Mouse (Mus musculus) gastrocnemius, postnatal 14 days (tissue): ENCODE measurements around the gene Gdf15. TPM values are rescaled to one million over a fixed set of nuclear protein-coding genes. Genes with fewer than 3 reads are reported as not detected.

Experiments
- DNase-seq: peaks from one replicate; pipeline ENCODE4 v3.0.0; 2021; ENCODE audit warnings: mixed read lengths
- intact Hi-C: fragments of 180-260 bp; cut with DNase I; formaldehyde crosslinking; loops from one replicate; pipeline ENCODE4 v1.15.1; 2025; ENCODE audit warnings: low total_unique reads
- total RNA-seq, 2 experiments: library from RNA; stranded (reverse); gene quantifications; 2 replicates each; pipeline ENCODE4 v1.2.3; 2021

Gene Gdf15
- total RNA-seq, 2 experiments from 2014 or later, result not detected

- DNase-seq, result peak; percentile 45
- intact Hi-C loops, result no loop called here
Observed at GRCm38 (mm10) chr8:70631436-70631835, 820 bp downstream of the Gdf15 start.

GRCm38 (mm10) chr8:70630532-70631381 is 1.5 kb downstream of the Gdf15 start:
- intact Hi-C loops, result no loop called here
- DNase-seq, result peak; percentile 73

- peak; percentile 85 for DNase-seq
- intact Hi-C loops, result loop anchor here (10.0 kb wide), 1 partner anchor 75 kb away; the partner anchor contains the start of gene Iqcn
Observed at GRCm38 (mm10) chr8:70629574-70630531, 2.4 kb downstream of the Gdf15 start.

- no peak for DNase-seq
- intact Hi-C loops, result loop anchor here (10.0 kb wide), 1 partner anchor 76 kb away; the partner anchor contains the start of gene Iqcn
Observed at GRCm38 (mm10) chr8:70628986-70629490, 3.2 kb downstream of the Gdf15 start.

DNA sequence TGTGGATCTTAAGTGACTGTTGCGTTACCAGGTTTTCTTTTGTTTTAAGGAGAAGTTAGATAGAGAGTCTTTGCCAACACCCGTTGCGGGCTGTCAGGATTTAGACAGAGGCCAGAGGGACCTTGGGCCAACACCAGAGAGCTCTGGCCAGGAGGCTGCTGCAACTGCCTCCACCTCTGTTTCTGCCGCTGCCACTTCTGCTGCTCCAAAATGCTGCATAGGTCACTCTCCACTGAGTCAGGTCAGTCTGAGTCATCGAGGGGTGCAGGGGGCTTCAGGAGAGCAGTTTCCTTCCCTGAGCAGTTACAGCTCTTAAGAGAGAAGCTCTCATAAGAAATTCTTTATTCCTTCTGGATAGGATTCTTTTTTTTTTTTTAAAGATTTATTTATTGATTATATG is 5.2 kb downstream of the Gdf15 start:
- intact Hi-C loops, result loop anchor here (10.0 kb wide), 1 partner anchor 78 kb away; the partner anchor contains the start of gene Iqcn
- DNase-seq, result no peak

DNA sequence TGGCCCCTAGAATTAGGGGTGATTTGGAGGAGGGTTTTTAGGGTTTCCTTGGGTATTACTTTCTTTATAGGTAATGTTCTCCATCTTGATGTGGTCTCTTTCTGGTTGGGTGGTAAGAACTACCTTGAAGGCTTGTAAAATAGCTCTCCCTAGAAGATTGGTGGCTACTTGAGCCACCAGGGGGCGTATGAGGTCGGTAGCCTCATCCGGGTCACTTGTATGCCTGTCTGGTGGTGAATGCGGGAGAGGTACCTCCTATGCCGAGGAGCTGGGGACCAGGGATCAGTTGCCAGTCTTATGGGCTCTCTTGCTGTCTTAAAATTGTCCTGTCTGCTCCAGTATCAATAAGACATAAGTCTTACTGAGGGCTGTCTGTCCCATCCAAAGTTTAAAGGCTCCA is 7.2 kb downstream of the Gdf15 start:
- DNase-seq, result peak; percentile 69
- intact Hi-C loops, result loop anchor here (10.0 kb wide), 1 partner anchor 80 kb away; the partner anchor contains the start of gene Iqcn

DNA sequence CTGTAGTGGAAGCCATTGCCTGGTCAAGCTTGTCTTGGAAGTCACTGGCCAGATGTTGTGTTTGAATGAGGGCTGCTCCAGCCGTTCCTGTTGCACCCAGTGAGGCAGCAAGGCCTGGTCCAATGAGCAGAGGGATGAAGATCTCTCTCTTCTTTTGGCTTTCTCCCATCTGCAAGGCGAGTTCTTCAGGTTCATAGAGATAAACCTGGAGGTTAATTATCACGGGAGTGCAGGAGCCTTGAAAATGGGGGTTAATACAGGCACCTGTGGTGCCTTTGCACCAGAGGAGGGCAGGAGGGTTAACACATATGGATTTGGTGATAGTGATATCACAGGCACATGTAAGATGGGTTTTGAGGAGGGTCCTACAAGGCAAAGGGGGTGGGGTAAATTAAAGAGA is 10.0 kb downstream of the Gdf15 start:
- no peak for DNase-seq
- intact Hi-C loops, result loop anchor here (10.0 kb wide), 1 partner anchor 83 kb away; the partner anchor contains the start of gene Iqcn

DNA sequence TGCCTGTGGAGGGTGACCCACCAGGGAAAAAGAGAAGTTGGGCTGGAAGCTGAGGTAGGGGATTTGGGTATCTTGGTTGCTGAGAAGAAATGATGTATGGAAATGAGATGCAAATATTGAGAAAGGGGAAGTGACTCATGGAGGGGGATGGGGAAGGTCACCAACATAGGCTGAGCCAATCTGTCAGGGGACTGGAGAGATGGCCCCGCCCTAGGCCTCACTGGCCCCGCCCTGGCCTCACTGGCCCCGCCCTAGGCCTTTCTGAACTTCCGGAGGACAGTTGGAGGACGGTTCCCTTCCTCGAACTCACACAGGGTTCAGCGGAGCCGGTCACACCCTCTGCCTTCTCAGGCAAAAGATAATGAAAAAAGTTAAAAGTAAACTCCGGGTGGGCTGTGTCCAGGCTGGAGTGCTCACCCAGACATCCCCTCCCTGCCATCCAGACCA is 13.3 kb downstream of the Gdf15 start:
- intact Hi-C loops, result loop anchor here (5.0 kb wide), 1 partner anchor 43 kb away; the partner anchor contains the start of gene Pgpep1
- peak; percentile 45 for DNase-seq

DNA sequence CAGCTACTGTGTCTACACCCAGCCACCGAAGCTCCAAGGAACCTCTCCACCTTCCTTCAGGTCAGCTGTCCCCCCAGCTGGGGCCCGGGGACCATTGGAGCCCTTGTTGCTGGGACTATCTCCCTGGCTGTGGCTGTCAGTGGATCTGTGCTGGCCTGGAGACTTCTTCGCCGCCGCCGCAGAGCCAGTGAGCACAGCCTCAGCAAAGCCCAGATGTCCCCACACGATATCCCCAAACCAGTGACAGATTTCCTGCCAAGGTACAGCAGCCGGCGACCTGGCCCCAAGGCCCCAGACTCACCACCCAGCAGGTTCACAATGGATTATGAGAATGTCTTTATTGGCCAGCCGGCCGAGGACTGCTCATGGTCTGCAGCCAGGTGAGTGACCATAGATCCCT is 14.3 kb downstream of the Gdf15 start:
- intact Hi-C loops, result loop anchor here (5.0 kb wide), 1 partner anchor 44 kb away; the partner anchor contains the start of gene Pgpep1
- DNase-seq, result no peak

GRCm38 (mm10) chr8:70616645-70617044 is 15.6 kb downstream of the Gdf15 start:
- intact Hi-C loops, result loop anchor here (5.0 kb wide), 1 partner anchor 46 kb away; the partner anchor contains the start of gene Pgpep1

GRCm38 (mm10) chr8:70615894-70616293 is 16.4 kb downstream of the Gdf15 start, which contains the start of gene Lrrc25:
TSS of gene Lrrc25 (plus strand) at chr8:70616155.
- intact Hi-C loops, result loop anchor here (5.0 kb wide), 1 partner anchor 46 kb away; the partner anchor contains the start of gene Pgpep1

More at GRCm38 (mm10) chr8:70616645-70617044, 15.6 kb downstream of the Gdf15 start:
- no peak for DNase-seq

GRCm38 (mm10) chr8:70615281-70615680 is 17.0 kb downstream of the Gdf15 start:
- no peak for DNase-seq
- intact Hi-C loops, result loop anchor here (5.0 kb wide), 1 partner anchor 47 kb away; the partner anchor contains the start of gene Pgpep1

More at GRCm38 (mm10) chr8:70615894-70616293, 16.4 kb downstream of the Gdf15 start, which contains the start of gene Lrrc25:
- no peak for DNase-seq

DNA sequence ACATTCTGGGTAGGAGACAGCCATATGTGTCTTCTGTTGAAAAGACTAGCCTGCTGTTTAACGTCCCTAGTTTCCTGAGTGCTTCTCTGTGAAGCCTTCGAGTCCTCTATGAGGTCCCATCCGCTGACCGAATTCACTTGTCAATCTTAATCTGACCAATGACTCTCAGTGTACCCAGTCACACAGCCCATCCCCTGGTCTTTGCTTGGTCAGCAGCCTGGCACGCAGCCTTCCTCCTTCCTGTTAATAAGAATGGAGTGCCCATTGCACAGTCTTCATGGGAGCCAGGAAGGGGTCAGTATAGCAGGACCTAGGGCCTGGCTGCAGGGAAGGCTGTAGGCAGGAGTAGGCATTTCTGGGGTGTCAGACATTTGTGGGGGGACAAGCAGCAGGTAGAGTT is 17.8 kb downstream of the Gdf15 start:
- intact Hi-C loops, result no loop called here
- DNase-seq, result no peak

GRCm38 (mm10) chr8:70613763-70614162 is 18.5 kb downstream of the Gdf15 start:
- intact Hi-C loops, result no loop called here
- no peak for DNase-seq

DNA sequence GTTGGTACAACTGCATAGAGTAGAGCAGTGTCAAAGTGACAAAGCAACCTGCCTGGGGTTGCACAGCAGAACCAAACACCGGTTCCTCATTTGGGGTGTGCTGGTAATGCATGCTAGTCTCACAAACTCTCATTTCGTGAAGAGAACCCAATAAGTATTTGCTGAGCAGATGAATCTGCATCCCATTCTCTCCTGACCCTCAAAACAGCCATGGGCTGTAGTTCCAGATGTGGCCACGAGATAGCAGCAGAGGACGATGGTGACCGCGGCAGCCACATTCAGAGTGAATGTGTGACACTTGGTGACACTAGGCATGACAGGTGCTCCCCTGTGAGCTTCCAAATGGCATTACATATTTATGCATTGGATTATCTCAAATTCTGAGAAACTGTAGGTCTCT is 20.4 kb downstream of the Gdf15 start:
- DNase-seq, result peak; percentile 84
- intact Hi-C loops, result no loop called here

DNA sequence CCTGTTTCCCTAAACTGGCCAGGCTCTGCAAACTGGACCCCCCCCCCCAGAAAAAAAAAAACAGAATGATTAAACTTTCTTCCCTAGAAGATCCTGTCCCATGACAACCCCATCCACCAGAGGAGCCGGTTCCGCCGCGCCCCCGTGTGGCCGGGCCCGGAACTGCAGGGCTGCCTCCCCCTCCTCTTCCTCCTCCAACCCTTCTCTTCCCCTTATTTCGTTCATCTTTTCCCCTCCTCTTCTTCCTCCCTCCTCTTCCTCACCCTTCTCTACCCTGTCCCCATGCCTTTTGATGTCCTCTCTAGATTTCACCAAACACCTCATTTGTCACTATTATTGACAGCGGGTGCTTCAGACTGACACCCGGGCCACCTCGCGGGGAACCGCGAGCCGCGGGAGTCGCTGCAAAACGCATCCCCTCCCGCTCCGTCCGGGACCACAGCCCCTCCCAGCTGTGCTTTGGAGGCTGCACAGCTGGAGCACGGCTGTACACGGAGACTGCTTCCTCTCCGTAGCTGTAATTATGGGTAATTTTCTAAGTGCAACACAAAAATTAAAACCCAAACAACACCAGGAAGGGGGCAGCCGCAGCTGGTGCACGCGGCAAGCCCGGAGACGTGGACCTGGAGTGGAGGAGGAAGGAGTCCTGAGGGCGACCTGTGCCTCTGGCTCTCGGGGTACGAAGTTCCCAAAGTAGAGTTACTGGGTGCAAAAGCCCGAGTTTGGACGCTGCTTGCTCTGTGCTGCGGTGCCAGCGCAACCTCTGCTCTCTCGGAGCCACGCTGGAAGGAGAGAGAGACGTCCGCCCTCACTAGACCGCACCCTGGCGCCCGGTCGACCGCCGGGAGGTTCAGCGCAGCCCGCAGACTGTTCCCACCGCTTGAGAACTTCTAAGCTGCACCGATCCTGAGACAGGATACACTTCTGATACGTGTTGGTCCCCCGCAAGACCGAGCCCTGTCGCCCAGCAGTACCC is 21.2 kb downstream of the Gdf15 start:
- intact Hi-C loops, result no loop called here
- DNase-seq, result peak; percentile 92

DNA sequence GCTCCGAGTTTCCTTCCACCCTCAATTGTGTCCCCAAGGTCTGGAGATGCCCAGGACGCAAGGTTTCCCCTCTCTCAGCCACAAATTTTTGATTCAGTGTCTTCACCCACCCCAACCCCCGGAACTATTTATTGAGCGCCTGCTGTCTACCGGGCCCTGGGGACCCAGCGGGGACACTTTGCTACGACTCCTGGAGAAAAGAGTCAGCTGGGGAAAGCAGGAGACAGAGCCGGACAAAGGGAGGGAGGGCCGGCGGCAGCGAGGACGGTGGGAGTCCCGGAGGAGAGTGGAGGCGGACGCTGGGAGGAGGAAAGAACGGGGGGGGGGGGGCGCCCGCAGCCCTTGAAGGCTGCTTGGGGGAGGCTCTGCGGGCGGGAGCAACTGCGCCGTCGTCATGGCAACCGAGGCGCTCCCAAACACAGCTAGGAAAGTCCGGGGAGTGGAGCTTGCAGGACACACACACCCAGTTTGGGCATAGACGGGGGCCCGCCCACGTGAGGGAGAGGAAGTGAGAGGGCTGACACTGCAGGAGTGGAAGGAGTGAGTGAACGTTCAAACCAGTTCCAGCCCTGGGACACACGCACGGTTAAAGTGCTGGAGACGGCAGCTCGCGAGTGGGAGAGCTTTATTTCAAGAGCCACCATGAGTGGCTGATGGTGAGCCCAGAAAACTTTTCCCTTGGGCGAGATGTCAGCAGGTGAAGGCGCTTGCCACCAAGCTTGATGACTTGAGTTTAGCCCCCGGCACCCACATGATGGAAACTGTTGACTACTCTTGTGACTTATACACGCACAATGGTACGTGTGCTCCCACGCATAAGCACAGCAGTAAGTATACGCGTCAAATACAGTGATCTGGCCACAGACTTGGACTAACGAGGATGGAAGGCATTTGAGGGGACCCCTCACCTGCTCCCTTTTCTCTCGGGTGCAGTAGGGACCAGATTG is 22.1 kb downstream of the Gdf15 start:
- intact Hi-C loops, result no loop called here
- peak; percentile 94 for DNase-seq
